Mouse (Mus musculus) E14TG2a.4 (cell line): Measurements from ENCODE around the gene Cpb1.

Experiments used
- CTCF ChIP-seq: conservative IDR thresholded peaks from 2 replicates; pipeline ENCODE4 v1.5.1; 2014; ENCODE audit warnings: low read length
- NANOG ChIP-seq: IDR thresholded peaks from 2 replicates; pipeline ENCODE4 v1.6.1; 2014; ENCODE audit warnings: borderline replicate concordance, low read length, mixed read lengths

DNA sequence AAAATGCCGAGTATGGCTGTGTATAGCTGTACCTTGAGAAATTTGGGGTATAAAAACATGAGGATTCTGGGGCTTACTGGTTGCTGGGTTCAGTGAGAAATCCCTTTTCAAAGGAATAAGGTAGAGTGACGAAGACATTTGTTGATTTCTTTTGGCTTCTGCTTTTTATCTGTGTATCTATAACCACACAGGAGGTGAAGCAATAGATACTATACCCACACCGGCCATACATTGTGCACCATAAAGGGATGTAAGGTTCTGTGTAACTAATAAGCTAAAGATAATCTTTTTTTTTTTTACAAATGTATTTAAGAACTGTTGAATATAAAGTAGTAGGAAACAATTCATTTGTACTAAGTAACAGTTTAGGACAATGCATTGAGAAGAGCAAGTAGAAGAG lies 35.8 kb downstream of the Cpb1 start:
- TF ChIP-seq CTCF: no peak
- no peak for TF ChIP-seq NANOG
